Mouse (Mus musculus): Measurements from ENCODE around the gene Gm13276.
"Not testable (repeated sequence)": the region's sequence is repeated elsewhere in the genome, so short reads cannot be mapped to it uniquely, and the experiment has no call there.

Gm13276 gene

DNA sequence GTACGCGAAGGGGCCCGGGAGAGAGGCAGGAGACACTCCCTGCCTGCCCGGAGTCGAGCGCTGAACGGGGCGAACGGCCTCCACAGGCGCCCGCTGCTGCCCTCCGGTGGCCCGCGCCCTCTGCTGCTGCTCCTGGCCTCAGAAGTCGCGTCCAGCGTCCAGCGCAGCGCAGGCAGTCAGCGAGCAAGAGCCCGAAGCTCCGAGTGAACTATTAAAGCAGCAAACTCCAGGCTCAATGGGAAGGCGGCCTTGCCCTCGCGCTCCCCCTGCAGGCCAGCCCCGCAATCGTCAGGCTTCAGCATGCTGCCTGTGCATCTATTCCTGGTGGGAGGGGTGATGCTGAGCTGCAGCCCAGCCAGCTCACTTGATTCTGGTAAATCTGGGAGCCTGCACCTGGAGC is at the start of gene Gm13276:
Gene Gm13276, plus strand, starts transcription at position 301 of the 400 bp plus-strand sequence.
- not testable (repeated sequence) for DNase-seq (ENCODE audit: low read depth, low spot score)

DNA sequence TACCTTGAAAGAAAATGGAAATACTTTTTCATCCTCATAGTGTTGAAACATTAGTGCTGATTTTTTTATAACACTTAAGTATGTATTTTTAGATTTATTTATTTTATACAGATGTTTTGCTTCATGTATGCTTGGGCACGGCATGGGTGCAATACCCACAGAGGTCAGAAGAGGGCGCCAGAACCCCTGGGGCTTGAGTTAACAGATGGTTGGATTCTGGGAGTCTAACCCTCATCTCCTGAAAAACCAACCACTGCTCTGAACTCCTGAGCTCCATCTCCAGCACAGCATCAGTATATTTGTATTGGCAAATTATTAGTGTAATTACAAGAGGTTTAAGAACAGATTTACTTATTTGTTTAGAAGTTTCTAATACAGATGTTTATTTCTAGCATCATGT is 47.0 kb upstream of the Gm13276 start:
- DNase-seq (ENCODE audit: low read depth, low spot score): peak; percentile 80

DNA sequence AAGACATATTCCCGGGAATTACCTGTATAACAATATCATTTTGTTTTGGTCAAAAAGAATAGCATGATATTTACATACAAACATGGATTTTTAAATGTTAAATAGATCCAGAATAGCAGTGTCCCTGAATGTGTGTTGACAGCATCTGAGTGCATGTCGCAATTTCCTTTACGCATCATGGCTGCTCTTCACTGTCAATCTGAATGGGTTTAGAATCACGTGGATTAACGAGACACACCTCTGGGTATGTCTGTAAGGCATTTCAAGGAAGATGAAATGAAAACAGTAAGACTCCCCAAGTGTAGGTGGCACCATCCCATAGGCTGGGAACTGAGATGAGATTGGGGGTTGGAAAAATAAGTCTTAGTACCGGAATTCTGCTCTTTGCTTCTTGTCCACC is 46.5 kb upstream of the Gm13276 start:
- DNase-seq (ENCODE audit: low read depth, low spot score): no peak

DNA sequence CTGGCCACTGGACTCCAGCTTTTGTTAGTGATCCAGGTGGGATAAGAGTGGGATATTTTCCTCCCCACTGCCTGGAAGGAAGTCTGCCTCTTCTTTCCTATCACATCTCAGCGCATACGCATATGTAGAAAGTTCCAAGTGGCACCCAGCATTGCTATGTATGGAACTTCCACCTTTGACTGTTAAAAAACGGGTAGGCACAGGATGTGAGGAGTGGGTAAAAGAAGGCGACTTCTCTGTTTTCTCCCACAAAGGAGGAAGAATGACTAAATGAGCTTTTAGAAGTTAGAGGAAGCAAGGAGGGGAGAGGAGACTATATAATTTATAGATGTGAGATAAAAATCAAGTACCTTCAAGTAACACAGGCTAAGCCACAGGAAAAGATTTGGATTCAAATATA is 44.1 kb upstream of the Gm13276 start:
- DNase-seq (ENCODE audit: low read depth, low spot score): no peak

DNA sequence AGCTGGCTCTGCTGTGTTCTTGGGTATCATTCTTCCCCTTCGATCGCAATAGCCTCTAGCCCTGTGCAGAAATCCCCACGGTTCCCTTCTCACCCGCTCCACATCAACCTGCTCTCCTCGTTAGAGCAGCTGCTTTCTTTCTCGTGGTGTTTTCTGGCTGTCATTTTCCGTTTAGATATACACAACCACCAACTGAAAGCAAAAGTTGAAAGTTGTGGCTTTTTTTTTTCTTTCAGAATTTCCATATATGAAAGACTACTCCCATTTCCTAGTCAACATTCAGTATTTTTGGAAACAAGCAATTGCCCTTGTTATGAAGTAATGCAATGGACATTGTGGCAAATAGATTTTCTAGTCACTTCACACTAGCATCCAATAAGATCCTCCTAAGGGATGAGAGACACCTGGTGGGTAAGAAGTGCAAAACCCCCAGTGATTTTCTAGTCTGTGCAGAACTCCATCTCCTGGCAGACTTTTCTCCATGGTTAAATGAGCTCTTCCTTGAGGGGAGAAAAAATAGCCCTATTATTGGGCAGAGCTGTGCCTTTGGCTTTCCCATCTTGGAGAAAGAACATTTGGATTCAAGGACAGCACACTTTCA is 42.6 kb upstream of the Gm13276 start:
- peak; percentile 51 for DNase-seq (ENCODE audit: low read depth, low spot score)

DNA sequence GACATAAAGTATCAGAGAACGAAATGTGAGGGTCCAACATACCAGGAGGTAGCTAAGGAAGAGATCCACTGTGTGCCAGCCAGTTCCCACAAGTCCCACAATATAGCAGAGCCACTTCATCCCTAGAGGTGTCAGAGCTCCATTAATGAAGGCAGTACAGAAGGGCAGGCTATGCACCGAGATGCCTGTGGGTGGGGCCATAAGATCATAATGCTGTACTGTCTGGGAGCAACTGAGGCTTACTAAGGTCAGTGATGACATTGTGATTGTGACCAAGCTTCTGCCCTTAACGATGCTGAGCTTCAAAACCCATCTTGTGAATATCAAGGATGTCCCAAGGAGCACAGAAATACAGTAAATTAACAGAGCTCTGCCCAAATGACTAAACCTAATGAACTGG is 41.3 kb upstream of the Gm13276 start:
- peak; percentile 24 for DNase-seq (ENCODE audit: low read depth, low spot score)

DNA sequence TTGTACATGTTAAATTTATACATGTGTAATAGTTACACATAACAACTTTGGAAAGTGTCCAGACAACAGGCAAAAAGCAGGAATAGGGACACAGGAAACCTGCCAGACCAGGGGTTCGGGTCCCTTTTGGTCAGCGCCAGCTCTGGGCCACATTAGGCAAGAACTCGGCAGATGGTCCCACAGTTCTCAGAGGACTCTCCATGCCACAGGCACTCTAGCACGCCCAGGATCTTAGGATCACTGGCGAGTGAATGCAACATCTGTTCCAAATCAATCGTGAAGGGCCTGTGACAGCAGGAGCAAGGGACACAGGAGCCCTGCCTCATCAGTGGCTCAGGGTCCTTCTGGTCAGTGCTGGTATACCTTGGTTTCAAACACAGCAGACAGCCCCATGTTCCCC is 35.6 kb upstream of the Gm13276 start:
- DNase-seq (ENCODE audit: low read depth, low spot score): no peak

DNA sequence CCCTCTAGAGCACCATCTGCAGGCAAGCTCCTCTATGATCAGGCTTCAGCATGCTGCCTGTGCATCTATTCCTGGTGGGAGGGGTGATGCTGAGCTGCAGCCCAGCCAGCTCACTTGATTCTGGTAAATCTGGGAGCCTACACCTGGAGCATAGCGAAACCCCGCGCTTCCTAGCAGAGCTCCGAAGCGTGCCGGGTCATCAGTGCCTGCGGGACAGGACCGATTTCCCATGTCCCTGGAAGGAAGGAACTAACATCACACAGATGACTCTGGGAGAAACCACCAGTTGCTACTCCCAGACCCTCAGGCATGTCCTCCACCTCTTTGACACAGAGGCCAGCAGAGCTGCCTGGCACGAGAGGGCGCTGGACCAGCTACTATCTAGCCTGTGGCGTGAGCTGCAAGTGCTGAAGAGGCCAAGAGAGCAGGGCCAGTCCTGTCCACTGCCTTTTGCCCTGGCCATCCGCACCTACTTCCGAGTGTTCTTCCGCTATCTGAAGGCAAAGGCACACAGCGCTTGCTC is 30.6 kb upstream of the Gm13276 start, which contains the start of gene Gm13271:
Gene Gm13271, plus strand, starts transcription at position 51 of the 523 bp plus-strand sequence.
- not testable (repeated sequence) for DNase-seq (ENCODE audit: low read depth, low spot score)

GRCm38 (mm10) chr4:88756581-88757513 is 28.7 kb upstream of the Gm13276 start:
- DNase-seq (ENCODE audit: low read depth, low spot score): peak; percentile 72

DNA sequence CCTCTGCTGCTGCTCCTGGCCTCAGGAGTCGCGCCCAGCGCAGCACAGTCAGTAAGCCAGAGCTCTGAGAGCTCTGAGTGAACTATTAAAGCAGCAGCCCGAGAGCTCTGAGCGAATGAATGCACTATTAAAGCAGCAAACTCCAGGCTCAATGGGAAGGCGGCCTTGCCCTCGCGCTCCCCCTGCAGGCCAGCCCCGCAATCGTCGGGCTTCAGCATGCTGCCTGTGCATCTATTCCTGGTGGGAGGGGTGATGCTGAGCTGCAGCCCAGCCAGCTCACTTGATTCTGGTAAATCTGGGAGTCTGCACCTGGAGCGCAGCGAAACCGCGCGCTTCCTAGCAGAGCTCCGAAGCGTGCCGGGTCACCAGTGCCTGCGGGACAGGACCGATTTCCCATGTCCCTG is 27.9 kb upstream of the Gm13276 start:
- peak; percentile 93 for DNase-seq (ENCODE audit: low read depth, low spot score)

DNA sequence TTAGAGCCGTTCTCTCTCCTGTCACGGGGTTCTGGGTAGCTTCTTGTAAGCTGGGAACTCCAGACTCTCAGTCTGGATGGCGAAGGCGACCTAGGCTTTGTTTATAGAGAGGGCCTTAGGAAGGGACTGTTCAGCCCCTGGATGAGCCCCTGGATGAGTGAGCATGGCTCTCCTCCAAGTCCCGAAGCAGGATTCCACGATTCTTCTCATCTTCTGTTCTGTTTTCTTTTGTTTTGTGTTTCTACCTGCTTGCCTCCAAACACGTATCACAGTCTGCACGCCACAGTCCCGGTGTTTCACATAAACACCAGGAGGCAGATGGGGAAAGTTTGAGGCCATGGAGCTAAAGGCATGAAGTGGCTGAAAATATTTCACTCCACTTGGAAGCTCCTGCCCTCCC is 26.8 kb upstream of the Gm13276 start:
- not testable (repeated sequence) for DNase-seq (ENCODE audit: low read depth, low spot score)

- not testable (repeated sequence) for DNase-seq (ENCODE audit: low read depth, low spot score)
These were observed 25.8 kb upstream of the Gm13276 start, which contains the start of gene Gm13283 for GRCm38 (mm10) chr4:88759610-88760268. Gene Gm13283, plus strand, starts transcription at chr4:88760119.

DNA sequence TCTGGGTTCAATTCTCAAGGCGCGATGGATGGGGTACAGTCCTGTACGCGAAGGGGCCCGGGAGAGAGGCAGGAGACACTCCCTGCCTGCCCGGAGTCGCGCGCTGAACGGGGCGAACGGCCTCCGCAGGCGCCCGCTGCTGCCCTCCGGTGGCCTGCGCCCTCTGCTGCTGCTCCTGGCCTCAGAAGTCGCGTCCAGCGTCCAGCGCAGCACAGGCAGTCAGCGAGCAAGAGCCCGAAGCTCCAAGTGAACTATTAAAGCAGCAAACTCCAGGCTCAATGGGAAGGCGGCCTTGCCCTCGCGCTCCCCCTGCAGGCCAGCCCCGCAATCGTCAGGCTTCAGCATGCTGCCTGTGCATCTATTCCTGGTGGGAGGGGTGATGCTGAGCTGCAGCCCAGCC is 25.1 kb upstream of the Gm13276 start:
- DNase-seq (ENCODE audit: low read depth, low spot score): peak; percentile 78

- DNase-seq (ENCODE audit: low read depth, low spot score): not testable (repeated sequence)
These were observed 23.7 kb upstream of the Gm13276 start for GRCm38 (mm10) chr4:88761776-88762175.

GRCm38 (mm10) chr4:88762341-88762740 is 23.2 kb upstream of the Gm13276 start:
- not testable (repeated sequence) for DNase-seq (ENCODE audit: low read depth, low spot score)

GRCm38 (mm10) chr4:88763384-88764018 is 22.0 kb upstream of the Gm13276 start:
- DNase-seq (ENCODE audit: low read depth, low spot score): peak; percentile 68

- not testable (repeated sequence) for DNase-seq (ENCODE audit: low read depth, low spot score)
These were observed 12.0 kb upstream of the Gm13276 start, which contains the start of gene Gm13290 for GRCm38 (mm10) chr4:88773534-88773933. Gene Gm13290, plus strand, starts transcription at chr4:88773834.

GRCm38 (mm10) chr4:88776622-88777021 is 8.9 kb upstream of the Gm13276 start, which contains the start of gene Gm13289:
Gene Gm13289, plus strand, starts transcription at chr4:88776922.
- not testable (repeated sequence) for DNase-seq (ENCODE audit: low read depth, low spot score)

- not testable (repeated sequence) for DNase-seq (ENCODE audit: low read depth, low spot score)
These were observed 6.0 kb upstream of the Gm13276 start, which contains the start of gene Gm13272 for GRCm38 (mm10) chr4:88779550-88779949. Gene Gm13272, plus strand, starts transcription at chr4:88779850.

DNA sequence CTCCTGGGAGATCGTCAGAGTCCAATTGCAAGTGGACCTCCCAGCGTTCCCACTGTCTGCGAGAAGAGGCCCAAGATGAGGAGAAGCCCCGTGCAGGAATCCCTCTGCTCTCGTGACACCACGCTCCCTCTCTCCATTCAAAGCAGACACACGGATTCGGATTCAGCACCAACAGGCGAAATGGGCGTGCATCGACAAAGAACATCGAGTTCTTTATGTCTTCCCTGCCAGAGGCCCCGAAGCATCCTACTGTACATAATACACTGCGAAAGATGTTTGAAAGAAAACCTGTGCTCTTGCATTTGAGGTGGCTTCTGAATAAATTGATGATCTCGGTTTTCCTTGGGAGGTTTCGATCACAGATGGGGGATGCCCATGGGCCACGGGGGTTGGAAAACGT is 5.2 kb upstream of the Gm13276 start:
- not testable (repeated sequence) for DNase-seq (ENCODE audit: low read depth, low spot score)

- DNase-seq (ENCODE audit: low read depth, low spot score): not testable (repeated sequence)
These were observed 3.7 kb upstream of the Gm13276 start, which contains the start of gene Ifnz for GRCm38 (mm10) chr4:88781831-88782230. Gene Ifnz, plus strand, starts transcription at chr4:88782131.

Measured in CD4-positive helper T cell, adult 2 months (primary cell).